Mouse (Mus musculus) megakaryocyte-erythroid progenitor cell, adult 5-6 weeks (primary cell): ENCODE data around the gene Amph. TPM values are rescaled to one million over a fixed set of nuclear protein-coding genes. Genes with fewer than 3 reads are reported as not detected.
A peak's percentile ranks its signal among the peaks of the same experiment; 100 is the strongest.
"Not testable (repeated sequence)": the region's sequence is repeated elsewhere in the genome, so short reads cannot be mapped to it uniquely, and the experiment has no call there.

Experiments
- ATAC-seq: replicated peaks from 2 replicates; pipeline ENCODE4 v1.8.0; 2016; ENCODE audit warnings: mild to moderate bottlenecking, inconsistent platforms; ENCODE audit not compliant: severe bottlenecking, poor library complexity, low FRiP score, low TSS enrichment
- total RNA-seq, 2 experiments: library from RNA; stranded (forward) in 1 of 2; stranded (reverse) in 1 of 2; fragments of 200-1000, 215-1000 nt in 1 of 2; fragments of >200 nt in 1 of 2; fragmentation: Nextera tagmentation in 1 of 2; gene quantifications; 2 replicates each; pipeline ENCODE4 v1.2.3; 2014 to 2017

The Amph gene
- total RNA-seq, 2 experiments from 2014 or later = not detected

- no peak for ATAC-seq
These were observed 74.3 kb downstream of the Amph start for GRCm38 (mm10) chr13:19022310-19022709.

GRCm38 (mm10) chr13:19025091-19025688 is 77.2 kb downstream of the Amph start:
- ATAC-seq = no peak

DNA sequence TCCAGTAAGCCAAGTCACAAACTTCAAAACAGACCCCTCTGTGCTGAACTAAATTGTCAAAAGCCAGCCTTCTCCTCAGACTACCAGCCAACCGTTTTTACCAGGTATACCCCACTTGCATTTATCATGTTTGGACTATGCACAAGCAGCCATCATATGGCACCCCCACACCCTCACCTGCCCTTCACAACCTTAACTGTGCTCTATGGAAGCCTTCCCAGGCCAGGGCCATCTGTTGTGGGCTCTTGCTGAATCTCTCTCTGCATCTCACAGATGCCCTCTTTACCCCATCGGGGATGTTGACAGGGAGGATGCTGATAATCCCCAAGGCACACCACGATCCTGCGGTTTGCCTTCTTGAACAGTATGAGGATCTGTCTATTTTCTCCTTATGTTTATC is 77.9 kb downstream of the Amph start:
- no peak for ATAC-seq

GRCm38 (mm10) chr13:19026923-19027322 is 78.9 kb downstream of the Amph start:
- ATAC-seq = no peak

GRCm38 (mm10) chr13:19027766-19028350 is 79.9 kb downstream of the Amph start:
- ATAC-seq = no peak

- ATAC-seq = no peak
These were observed 84.1 kb downstream of the Amph start for GRCm38 (mm10) chr13:19031916-19032688.

DNA sequence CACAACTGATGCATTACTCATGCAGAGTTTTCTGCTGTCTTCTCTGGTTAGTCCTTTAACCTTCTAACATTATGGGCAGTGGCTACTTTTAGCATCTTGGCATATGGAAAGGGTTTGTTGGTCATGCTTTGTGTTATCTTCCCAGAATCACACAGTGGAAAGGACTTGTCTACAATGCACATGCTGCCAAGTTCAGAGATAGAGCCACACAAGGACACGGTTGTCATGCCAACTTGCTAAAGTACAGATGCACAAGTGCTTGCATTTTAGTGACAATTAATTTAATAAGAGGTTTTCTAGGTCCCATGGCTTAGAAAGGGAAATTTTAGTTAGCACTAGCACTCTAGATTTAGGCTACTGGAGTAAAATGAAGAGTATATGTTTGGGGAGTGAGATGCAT is 104.1 kb downstream of the Amph start:
- ATAC-seq = no peak

GRCm38 (mm10) chr13:19054504-19054903 is 106.5 kb downstream of the Amph start:
- no peak for ATAC-seq

DNA sequence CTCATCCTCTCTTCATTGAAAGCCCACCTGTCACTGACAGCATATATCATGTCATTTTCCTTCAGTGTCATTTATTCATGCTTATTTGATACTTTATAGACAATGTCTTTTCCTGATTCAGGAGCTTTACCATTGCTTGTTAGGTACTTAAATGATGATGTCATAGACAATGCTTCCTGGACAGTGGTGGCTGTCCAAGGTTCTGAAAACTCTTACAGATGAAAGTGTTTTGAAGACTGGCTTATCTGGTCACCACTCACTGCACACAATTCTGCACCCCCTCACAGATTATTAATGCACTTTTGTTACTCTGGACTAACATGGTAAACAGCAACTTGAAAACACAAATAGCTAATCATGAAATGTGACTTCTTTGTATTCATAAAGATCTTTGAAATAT is 124.3 kb downstream of the Amph start:
- ATAC-seq = 0 out of 2 replicates have a peak, but pooled peaks have one; percentile 61

DNA sequence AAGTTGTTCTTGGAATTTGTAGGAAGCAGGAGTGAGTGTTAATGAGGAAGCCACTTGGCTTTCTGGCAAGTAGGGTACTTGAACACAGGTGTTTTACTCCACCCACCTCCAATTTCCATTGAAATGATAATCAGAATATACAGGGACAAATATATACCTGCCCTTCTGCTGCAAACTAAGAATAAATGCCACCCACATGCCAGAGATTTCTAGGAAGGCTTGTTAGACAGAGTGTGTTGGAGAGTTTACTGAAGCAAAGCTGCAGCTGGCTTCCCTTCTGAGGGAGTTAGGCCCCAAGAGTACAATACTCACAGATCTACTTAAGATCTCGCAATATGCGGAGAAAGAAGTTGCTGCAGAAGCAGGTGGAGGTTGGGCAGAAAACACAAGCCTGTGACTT is 129.4 kb downstream of the Amph start:
- no peak for ATAC-seq

- ATAC-seq = no peak
These were observed 133.9 kb downstream of the Amph start for GRCm38 (mm10) chr13:19081932-19082331.

DNA sequence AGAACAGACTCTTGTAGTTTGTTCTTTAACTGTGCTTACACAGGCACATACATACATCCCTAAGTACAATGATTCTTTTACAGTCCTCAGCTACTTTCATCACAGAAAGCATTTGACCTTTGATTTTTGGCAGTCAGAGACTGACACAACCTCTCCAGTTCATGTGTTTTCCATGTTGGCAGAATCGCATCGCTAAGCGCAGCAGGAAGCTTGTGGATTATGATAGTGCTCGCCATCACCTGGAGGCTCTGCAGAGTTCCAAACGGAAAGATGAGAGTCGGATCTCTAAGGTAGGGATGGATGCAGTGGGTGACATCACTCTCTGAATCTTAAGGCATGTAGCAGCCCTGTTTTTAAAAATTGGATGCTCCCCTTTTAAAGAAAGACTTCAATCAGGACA is 146.6 kb downstream of the Amph start:
- no peak for ATAC-seq

- ATAC-seq = no peak
These were observed 149.1 kb downstream of the Amph start for GRCm38 (mm10) chr13:19097117-19097516.

- no peak for ATAC-seq
These were observed 153.9 kb downstream of the Amph start for GRCm38 (mm10) chr13:19101889-19102402.

GRCm38 (mm10) chr13:19106418-19106817 is 158.4 kb downstream of the Amph start:
- ATAC-seq = no peak

DNA sequence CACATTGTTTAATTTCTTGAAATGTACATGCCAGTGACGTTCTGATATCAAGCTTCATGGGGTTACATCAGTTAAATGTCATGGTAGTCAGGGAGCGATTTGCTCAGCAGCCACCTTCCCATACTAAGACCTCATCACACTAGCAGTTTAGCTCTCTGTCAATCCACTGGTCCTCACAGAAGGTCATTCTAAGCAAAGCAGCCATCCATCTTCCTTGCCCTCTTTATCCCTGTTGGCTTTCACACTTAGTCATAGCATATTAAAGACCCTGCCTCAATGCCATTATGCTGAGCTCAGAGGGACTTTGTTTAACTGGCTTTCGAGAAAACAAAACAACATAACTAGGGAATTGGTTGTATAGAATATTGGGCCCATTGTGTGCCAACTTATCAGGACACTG is 161.3 kb downstream of the Amph start:
- ATAC-seq = no peak

GRCm38 (mm10) chr13:19113034-19113922 is 165.3 kb downstream of the Amph start:
- ATAC-seq = peak; percentile 95

DNA sequence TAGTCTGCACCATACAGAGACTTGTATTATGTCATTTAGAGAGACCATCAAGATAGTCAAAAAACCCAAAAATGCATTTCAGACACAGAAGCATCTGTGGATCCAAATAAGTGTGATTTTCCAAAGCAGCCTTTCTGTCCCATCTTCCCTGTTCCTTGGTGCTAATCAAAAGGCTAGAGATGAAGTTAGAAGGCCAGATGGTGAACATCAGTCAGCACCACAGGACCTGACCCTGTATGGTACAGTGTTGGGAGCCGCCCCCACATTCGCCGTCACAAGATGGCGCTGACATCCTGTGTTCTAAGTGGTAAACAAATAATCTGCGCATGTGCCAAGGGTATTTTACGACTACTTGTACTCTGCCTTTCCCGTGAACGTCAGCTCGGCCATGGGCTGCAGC is 166.8 kb downstream of the Amph start:
- ATAC-seq = not testable (repeated sequence)

- peak; percentile 96 for ATAC-seq
These were observed 179.0 kb downstream of the Amph start for GRCm38 (mm10) chr13:19126912-19127552.
